Mouse (Mus musculus): ENCODE measurements around the gene Arel1. TPM values are rescaled to one million over a fixed set of nuclear protein-coding genes. Genes with fewer than 3 reads are reported as not detected.

Arel1 gene
- polyA plus RNA-seq, 1 experiment from 2014 or later = 13.2 TPM

DNA sequence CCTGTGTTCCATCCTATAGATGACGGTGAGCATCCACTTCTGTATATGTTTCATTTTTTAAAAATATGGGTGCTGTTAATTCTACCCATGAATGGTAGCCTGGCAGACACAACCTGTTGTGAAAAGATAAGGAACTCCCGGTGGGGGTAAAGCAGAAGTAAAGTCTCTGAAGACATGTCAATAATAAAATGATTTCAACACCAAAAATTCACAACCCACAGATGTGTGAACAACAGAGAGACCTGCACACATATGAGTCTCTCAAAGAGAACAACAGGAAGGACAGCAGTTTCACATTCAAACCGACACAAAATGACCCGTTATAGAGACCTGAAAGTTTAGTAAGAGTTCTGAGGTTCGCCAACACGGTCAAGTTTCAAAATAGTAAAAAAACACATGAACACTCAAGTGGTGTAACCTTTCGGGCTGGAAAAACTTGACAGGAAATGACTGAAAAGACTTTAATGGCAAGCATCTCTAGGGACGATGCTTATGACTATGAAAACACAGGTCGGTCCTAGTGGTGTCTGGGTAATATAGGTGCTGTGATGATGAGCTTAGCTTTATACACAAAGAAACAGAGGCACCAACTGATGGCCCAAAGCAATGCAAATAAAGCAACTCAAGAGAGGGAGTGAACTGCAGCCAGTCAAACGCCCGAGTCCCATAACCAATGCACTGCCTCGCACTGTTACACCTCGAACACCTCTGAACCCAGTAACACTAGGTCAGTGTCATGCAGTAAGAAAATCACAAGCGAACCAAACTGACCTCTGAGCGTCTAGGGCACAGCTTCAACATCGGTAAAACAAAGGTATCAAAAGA is 1.7 kb downstream of the Arel1 start:
- no peak overlapping the region for H3K27ac ChIP-seq (replicated peaks in 1 of 2; ENCODE audit: control insufficient read depth in 1 of 2, insufficient read depth in 1 of 2, low read depth in 2 of 2, low read length in 2 of 2)
- H3K4me1 ChIP-seq (ENCODE audit: control insufficient read depth in 2 of 2, insufficient read depth in 2 of 2, low read length in 2 of 2) = peaks cover 2 to 12% of the 10 kb centered on the region in 2 experiments; a peak in 3 of 4 replicates
- H3K36me3 ChIP-seq (ENCODE audit: control insufficient read depth, insufficient read depth, low read length) = peaks cover 26% of the 10 kb centered on the region
- H3K4me2 ChIP-seq (ENCODE audit: low read length) = peak overlapping the region; percentile 95
- no peaks in the 10 kb centered on the region for H3K9me3 ChIP-seq (ENCODE audit: control insufficient read depth, low read length)
- 76% methylated on average over 16 of the region's 16 CpGs for WGBS
- H3K9ac ChIP-seq (ENCODE audit: low read length) = peak overlapping the region; percentile 82; the same call in 1 of the 2 replicates
- peak overlapping the region in 1 of 2 experiments; percentile 74; a peak in 1 of 4 replicates for H3K4me3 ChIP-seq (ENCODE audit: control insufficient read depth in 1 of 2, insufficient read depth in 1 of 2, low read depth in 1 of 2, low read length in 2 of 2)
- no peak for ATAC-seq (ENCODE audit: insufficient number of reproducible peaks, insufficient read depth, low FRiP score, low read depth)
- no peaks in the 10 kb centered on the region for H3K27me3 ChIP-seq (ENCODE audit: control insufficient read depth, insufficient read depth, low read length)

DNA sequence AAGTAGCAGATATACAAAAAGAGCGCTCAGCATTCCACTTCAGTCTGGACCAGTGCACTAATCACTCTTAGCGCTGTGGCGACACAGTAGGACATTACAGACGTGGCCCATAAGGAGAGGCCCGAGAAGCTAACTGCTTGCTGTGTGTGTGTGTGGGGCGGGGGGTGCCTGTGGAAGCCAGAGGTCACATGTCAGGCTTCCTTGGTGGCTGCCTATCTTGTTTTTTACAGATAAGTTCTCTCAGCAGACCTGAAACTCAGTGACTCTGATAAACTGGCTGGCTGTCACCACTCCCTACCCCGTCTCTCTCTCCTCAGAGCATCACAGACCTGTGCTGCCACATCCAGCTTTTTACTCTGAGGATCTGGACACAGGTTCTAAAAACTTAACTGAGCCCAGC is 8.1 kb downstream of the Arel1 start:
- Histone ChIP-seq H3K4me1 (ENCODE audit: control insufficient read depth in 2 of 2, insufficient read depth in 2 of 2, low read length in 2 of 2) (peaks cover 4 to 16% of the 10 kb centered on the region in 2 experiments), H3K4me3 (ENCODE audit: control insufficient read depth in 1 of 2, insufficient read depth in 1 of 2, low read depth in 1 of 2, low read length in 2 of 2) (no peak overlapping the region), H3K9ac (ENCODE audit: low read length) (peak overlapping the region; percentile 47), H3K27ac (replicated peaks in 1 of 2; ENCODE audit: control insufficient read depth in 1 of 2, insufficient read depth in 1 of 2, low read depth in 2 of 2, low read length in 2 of 2) (peak overlapping the region; percentile 59 to 70), H3K27me3 (ENCODE audit: control insufficient read depth, insufficient read depth, low read length) (no peaks in the 10 kb centered on the region), H3K36me3 (ENCODE audit: control insufficient read depth, insufficient read depth, low read length) (peaks cover 20% of the 10 kb centered on the region), H3K4me2 (ENCODE audit: low read length) (peak overlapping the region; percentile 42), H3K9me3 (ENCODE audit: control insufficient read depth, low read length) (no peaks in the 10 kb centered on the region)
- ATAC-seq (ENCODE audit: insufficient number of reproducible peaks, insufficient read depth, low FRiP score, low read depth) = peak; percentile 68
- WGBS = 17% methylated on average over 7 of the region's 7 CpGs

DNA sequence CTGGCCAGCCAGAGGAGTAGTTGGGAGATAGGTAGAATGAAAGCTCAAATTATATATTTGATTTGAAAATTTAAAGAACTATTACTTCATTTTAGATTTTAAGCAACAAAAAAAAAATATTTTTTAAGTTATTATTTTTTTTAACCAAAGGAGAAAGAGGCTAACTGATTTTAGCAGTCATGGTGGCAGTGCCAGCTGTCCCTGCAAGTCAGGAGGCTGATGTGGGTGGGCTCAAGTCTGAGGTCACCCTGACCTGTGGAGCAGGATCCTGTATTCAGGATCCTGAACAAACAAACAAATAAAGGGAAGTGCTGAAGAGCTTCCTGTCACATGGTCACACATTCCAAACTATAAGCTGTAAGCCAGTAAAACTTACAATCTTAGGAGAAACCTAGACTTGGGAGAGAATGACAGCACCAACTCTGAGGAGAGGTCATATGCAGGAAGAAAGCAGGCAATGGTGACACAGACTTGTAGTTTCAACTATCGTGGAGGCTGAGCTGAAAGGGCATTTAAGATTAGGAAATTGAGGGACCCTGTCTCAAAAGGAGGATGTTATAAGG is 11.8 kb downstream of the Arel1 start:
- H3K4me3 ChIP-seq (ENCODE audit: control insufficient read depth in 1 of 2, insufficient read depth in 1 of 2, low read depth in 1 of 2, low read length in 2 of 2) = no peak overlapping the region
- H3K9me3 ChIP-seq (ENCODE audit: control insufficient read depth, low read length) = no peaks in the 10 kb centered on the region
- no peak overlapping the region for H3K9ac ChIP-seq (ENCODE audit: low read length)
- H3K4me1 ChIP-seq (ENCODE audit: control insufficient read depth in 2 of 2, insufficient read depth in 2 of 2, low read length in 2 of 2) = peaks cover 4 to 16% of the 10 kb centered on the region in 2 experiments
- 67% methylated on average over 1 of the region's 1 CpGs for WGBS
- no peak for ATAC-seq (ENCODE audit: insufficient number of reproducible peaks, insufficient read depth, low FRiP score, low read depth)
- no peaks in the 10 kb centered on the region for H3K27me3 ChIP-seq (ENCODE audit: control insufficient read depth, insufficient read depth, low read length)
- H3K27ac ChIP-seq (replicated peaks in 1 of 2; ENCODE audit: control insufficient read depth in 1 of 2, insufficient read depth in 1 of 2, low read depth in 2 of 2, low read length in 2 of 2) = no peak overlapping the region
- H3K4me2 ChIP-seq (ENCODE audit: low read length) = no peak overlapping the region
- peaks cover 15% of the 10 kb centered on the region for H3K36me3 ChIP-seq (ENCODE audit: control insufficient read depth, insufficient read depth, low read length)

DNA sequence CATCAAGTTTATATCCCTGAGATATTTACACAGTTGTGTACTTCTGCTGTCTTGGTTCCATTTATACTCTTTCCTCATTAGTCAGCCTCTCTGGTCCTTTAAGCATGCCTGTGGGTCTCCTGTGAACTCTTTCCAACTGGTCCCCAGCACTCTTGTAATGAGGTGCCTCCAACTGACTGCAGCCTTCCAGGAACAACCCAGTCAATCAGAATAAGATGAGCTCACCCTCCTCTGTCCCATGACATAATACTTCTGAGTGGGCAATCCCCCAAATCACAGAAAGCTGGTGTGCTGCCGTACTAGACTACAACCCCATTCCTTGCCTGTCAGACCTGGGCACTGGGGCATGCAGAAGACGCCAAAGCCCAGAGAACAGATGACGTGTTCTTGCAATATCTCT is 14.4 kb downstream of the Arel1 start:
- Histone ChIP-seq H3K4me1 (ENCODE audit: control insufficient read depth in 2 of 2, insufficient read depth in 2 of 2, low read length in 2 of 2) (peaks cover 0 to 4% of the 10 kb centered on the region in 2 experiments; a peak in 2 of 4 replicates), H3K27ac (replicated peaks in 1 of 2; ENCODE audit: control insufficient read depth in 1 of 2, insufficient read depth in 1 of 2, low read depth in 2 of 2, low read length in 2 of 2) (no peak overlapping the region), H3K36me3 (ENCODE audit: control insufficient read depth, insufficient read depth, low read length) (peaks cover 14% of the 10 kb centered on the region), H3K9me3 (ENCODE audit: control insufficient read depth, low read length) (no peaks in the 10 kb centered on the region), H3K9ac (ENCODE audit: low read length) (no peak overlapping the region), H3K4me2 (ENCODE audit: low read length) (no peak overlapping the region), H3K27me3 (ENCODE audit: control insufficient read depth, insufficient read depth, low read length) (no peaks in the 10 kb centered on the region), H3K4me3 (ENCODE audit: control insufficient read depth in 1 of 2, insufficient read depth in 1 of 2, low read depth in 1 of 2, low read length in 2 of 2) (no peak overlapping the region)
- 87% methylated on average over 3 of the region's 3 CpGs for WGBS
- ATAC-seq (ENCODE audit: insufficient number of reproducible peaks, insufficient read depth, low FRiP score, low read depth) = no peak

DNA sequence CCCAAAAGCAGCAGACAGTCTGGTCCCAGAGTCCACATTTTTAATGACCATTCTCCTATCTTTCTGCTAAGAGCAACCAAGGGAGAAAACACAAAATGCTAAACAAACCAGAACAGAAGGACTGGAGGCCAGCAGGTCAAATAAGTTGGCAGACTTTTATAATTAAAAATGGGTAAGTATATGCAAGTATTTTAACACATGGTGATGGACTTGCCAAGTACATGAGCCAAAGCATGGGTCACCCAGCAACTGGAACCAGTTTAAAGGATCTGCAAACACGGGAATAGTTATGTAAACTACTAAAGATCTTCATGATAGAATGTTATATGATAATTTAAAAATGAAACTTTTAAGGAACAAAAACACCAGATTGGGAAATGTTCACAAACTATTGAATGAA is 18.3 kb downstream of the Arel1 start:
- H3K4me2 ChIP-seq (ENCODE audit: low read length) = no peak overlapping the region

DNA sequence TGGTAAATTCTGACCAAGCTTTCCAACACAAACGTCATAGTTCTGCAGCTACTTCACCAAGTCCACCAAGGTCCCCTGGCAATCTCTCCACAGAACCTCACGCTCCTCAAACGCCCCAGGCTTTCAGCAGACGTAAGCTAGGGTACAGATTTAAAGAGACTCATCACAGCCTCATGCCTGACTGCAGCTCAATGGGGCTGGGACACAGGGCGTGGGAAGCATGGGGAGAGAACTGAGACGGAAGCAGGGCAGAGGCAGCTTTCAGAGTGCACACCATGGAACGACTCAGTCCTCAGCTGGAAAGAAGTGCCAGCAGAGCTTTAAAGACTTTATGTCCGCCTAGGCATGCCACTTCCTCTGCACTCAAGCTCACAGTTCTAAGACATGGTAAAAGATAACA is 19.2 kb downstream of the Arel1 start:
- WGBS = 66% methylated on average over 8 of the region's 8 CpGs
- Histone ChIP-seq H3K9ac (ENCODE audit: low read length) (no peak overlapping the region), H3K36me3 (ENCODE audit: control insufficient read depth, insufficient read depth, low read length) (peaks cover 20% of the 10 kb centered on the region), H3K9me3 (ENCODE audit: control insufficient read depth, low read length) (no peaks in the 10 kb centered on the region), H3K4me3 (ENCODE audit: control insufficient read depth in 1 of 2, insufficient read depth in 1 of 2, low read depth in 1 of 2, low read length in 2 of 2) (no peak overlapping the region), H3K27ac (replicated peaks in 1 of 2; ENCODE audit: control insufficient read depth in 1 of 2, insufficient read depth in 1 of 2, low read depth in 2 of 2, low read length in 2 of 2) (no peak overlapping the region), H3K4me1 (ENCODE audit: control insufficient read depth in 2 of 2, insufficient read depth in 2 of 2, low read length in 2 of 2) (peaks cover 3 to 22% of the 10 kb centered on the region in 2 experiments; a peak in 3 of 4 replicates), H3K4me2 (ENCODE audit: low read length) (no peak overlapping the region), H3K27me3 (ENCODE audit: control insufficient read depth, insufficient read depth, low read length) (no peaks in the 10 kb centered on the region)
- ATAC-seq (ENCODE audit: insufficient number of reproducible peaks, insufficient read depth, low FRiP score, low read depth) = no peak

More for the DNA sequence above, 18.3 kb downstream of the Arel1 start:
- no peak overlapping the region for H3K9ac ChIP-seq (ENCODE audit: low read length)
- peaks cover 18% of the 10 kb centered on the region for H3K36me3 ChIP-seq (ENCODE audit: control insufficient read depth, insufficient read depth, low read length)
- no peak for ATAC-seq (ENCODE audit: insufficient number of reproducible peaks, insufficient read depth, low FRiP score, low read depth)
- no peak overlapping the region for H3K27ac ChIP-seq (replicated peaks in 1 of 2; ENCODE audit: control insufficient read depth in 1 of 2, insufficient read depth in 1 of 2, low read depth in 2 of 2, low read length in 2 of 2)
- H3K27me3 ChIP-seq (ENCODE audit: control insufficient read depth, insufficient read depth, low read length) = no peaks in the 10 kb centered on the region
- H3K4me3 ChIP-seq (ENCODE audit: control insufficient read depth in 1 of 2, insufficient read depth in 1 of 2, low read depth in 1 of 2, low read length in 2 of 2) = no peak overlapping the region
- 79% methylated on average over 1 of the region's 1 CpGs for WGBS
- peaks cover 3 to 22% of the 10 kb centered on the region in 2 experiments; a peak in 3 of 4 replicates for H3K4me1 ChIP-seq (ENCODE audit: control insufficient read depth in 2 of 2, insufficient read depth in 2 of 2, low read length in 2 of 2)
- H3K9me3 ChIP-seq (ENCODE audit: control insufficient read depth, low read length) = no peaks in the 10 kb centered on the region

DNA sequence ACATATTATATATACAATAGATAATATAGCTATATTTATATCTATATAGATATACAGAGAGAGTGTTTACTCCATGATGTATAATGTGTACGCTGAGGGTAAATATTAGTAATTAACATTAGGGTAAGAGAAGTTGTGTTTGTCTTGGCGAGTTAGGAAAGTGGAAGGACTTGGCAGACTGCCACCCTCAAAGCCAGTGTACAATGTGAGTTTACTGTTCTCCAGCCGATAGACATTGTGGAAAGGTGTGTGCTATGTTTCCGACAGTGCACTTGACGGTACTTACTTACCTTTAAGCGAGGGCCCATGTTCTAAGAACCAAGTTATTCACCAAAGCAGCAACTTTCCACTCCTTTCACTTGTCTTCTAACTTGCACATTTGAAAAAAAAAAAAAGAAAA is 19.9 kb downstream of the Arel1 start:
- Histone ChIP-seq H3K27ac (replicated peaks in 1 of 2; ENCODE audit: control insufficient read depth in 1 of 2, insufficient read depth in 1 of 2, low read depth in 2 of 2, low read length in 2 of 2) (no peak overlapping the region), H3K4me2 (ENCODE audit: low read length) (no peak overlapping the region), H3K36me3 (ENCODE audit: control insufficient read depth, insufficient read depth, low read length) (peaks cover 23% of the 10 kb centered on the region), H3K27me3 (ENCODE audit: control insufficient read depth, insufficient read depth, low read length) (no peaks in the 10 kb centered on the region), H3K9me3 (ENCODE audit: control insufficient read depth, low read length) (no peaks in the 10 kb centered on the region), H3K4me1 (ENCODE audit: control insufficient read depth in 2 of 2, insufficient read depth in 2 of 2, low read length in 2 of 2) (peaks cover 3 to 22% of the 10 kb centered on the region in 2 experiments; a peak in 3 of 4 replicates), H3K4me3 (ENCODE audit: control insufficient read depth in 1 of 2, insufficient read depth in 1 of 2, low read depth in 1 of 2, low read length in 2 of 2) (no peak overlapping the region), H3K9ac (ENCODE audit: low read length) (no peak overlapping the region)
- 62% methylated on average over 6 of the region's 6 CpGs for WGBS
- ATAC-seq (ENCODE audit: insufficient number of reproducible peaks, insufficient read depth, low FRiP score, low read depth) = no peak

Measured in heart, embryonic 14.5 days (tissue).